Mouse (Mus musculus) heart, embryonic 14.5 days (tissue): ENCODE data around the gene Usp29. TPM values are rescaled to one million over a fixed set of nuclear protein-coding genes. Genes with fewer than 3 reads are reported as not detected.

ENCODE experiments used
- ATAC-seq: fragments of 200-750 bp; cut with Nextera tagmentation; 2 replicates; pipeline ENCODE4 v1.8.0; 2017; ENCODE audit warnings: low read depth, moderate TSS enrichment; ENCODE audit not compliant: insufficient number of reproducible peaks, insufficient read depth, low FRiP score
- H3K27ac ChIP-seq, 2 experiments: fragments of 200-500 bp in 1 of 2; fragments of 300-500 bp in 1 of 2; sonication (generic) in 1 of 2; replicated peaks in 1 of 2; 2 replicates each; pipeline ENCODE4 v1.5.1; 2012 to 2014; ENCODE audit warnings: low read depth in 2 of 2, low read length in 2 of 2, control low read depth in 1 of 2, mild to moderate bottlenecking in 1 of 2, mixed read lengths in 1 of 2; ENCODE audit not compliant: control insufficient read depth in 1 of 2, insufficient read depth in 1 of 2
- H3K27me3 ChIP-seq: fragments of 300-500 bp; sonication (generic); 2 replicates; pipeline ENCODE4 v1.6.1; 2014; ENCODE audit warnings: mild to moderate bottlenecking, low read length, control low read depth; ENCODE audit not compliant: control insufficient read depth, insufficient read depth
- H3K36me3 ChIP-seq: fragments of 300-500 bp; sonication (generic); 2 replicates; pipeline ENCODE4 v1.6.1; 2014; ENCODE audit warnings: mild to moderate bottlenecking, control low read depth, low read length, mixed read lengths; ENCODE audit not compliant: control insufficient read depth, insufficient read depth
- H3K4me1 ChIP-seq, 2 experiments: fragments of 200-500 bp in 1 of 2; fragments of 300-500 bp in 1 of 2; sonication (generic) in 1 of 2; 2 replicates each; pipeline ENCODE4 v1.6.1; 2012 to 2014; ENCODE audit warnings: low read length in 2 of 2, control low read depth in 1 of 2, mixed read lengths in 1 of 2; ENCODE audit not compliant: control insufficient read depth in 2 of 2, insufficient read depth in 2 of 2
- H3K4me2 ChIP-seq: fragments of 300-500 bp; sonication (generic); 2 replicates; pipeline ENCODE4 v1.6.1; 2014; ENCODE audit warnings: mild to moderate bottlenecking, low read length
- H3K4me3 ChIP-seq, 2 experiments: fragments of 200-500 bp in 1 of 2; fragments of 300-500 bp in 1 of 2; sonication (generic) in 1 of 2; 2 replicates each; pipeline ENCODE4 v1.5.1; 2012 to 2014; ENCODE audit warnings: low read length in 2 of 2, mild to moderate bottlenecking in 2 of 2, control low read depth in 1 of 2, low read depth in 1 of 2, moderate library complexity in 1 of 2; ENCODE audit not compliant: control insufficient read depth in 1 of 2, insufficient read depth in 1 of 2
- H3K9ac ChIP-seq: fragments of 300-500 bp; sonication (generic); 2 replicates; pipeline ENCODE4 v1.6.1; 2014; ENCODE audit warnings: mild to moderate bottlenecking, low read length
- H3K9me3 ChIP-seq: fragments of 300-500 bp; sonication (generic); 2 replicates; pipeline ENCODE4 v1.6.1; 2016; ENCODE audit warnings: low read length, control low read depth; ENCODE audit not compliant: control insufficient read depth
- WGBS: fragments of 180-500 bp; shearing (Covaris S2); extraction: QIAGEN DNeasy Blood & Tissue Kit; methylation state at CpG from one replicate; pipeline ENCODE4 v1.1.7; 2014; 5-methylcytosine and 5-hydroxymethylcytosine counted together
- polyA plus RNA-seq: library from polyadenylated mRNA; unstranded; fragments of >200 nt; fragmentation: Nextera tagmentation; extraction: Ambion mirVana; gene quantifications from 2 replicates; pipeline ENCODE4 v1.2.1, GENCODE M21; 2014

Gene Usp29
- polyA plus RNA-seq, 1 experiment from 2014 or later = 7.7 TPM

DNA sequence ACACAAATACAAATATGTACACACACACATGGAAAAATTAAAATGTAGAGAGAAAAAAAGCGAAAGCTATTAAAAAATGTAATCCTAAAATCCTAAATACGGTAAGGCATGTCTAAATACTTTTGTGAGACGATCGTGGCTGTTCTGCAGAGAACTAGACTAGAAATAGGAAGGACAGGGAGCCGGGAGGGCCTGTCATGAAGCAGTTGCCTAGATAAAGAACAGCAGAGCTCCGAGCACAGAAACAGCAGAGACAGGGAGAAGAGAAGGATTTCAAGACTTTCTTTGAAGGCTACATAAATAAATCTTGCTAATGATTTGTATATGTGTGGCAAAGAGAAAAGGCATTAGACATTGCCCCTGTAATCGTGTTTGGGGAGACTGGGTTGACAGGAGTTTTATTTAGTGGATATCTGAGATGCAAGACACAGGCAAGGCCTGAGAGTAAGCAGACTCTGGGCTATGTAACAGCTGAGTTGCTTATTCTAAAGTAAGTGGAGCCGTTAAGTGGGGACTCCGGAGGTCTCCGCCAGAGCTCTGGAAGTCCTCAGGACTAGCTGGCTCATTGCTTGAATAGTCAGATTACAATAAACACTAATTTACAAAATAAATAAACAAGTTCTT is 14.0 kb downstream of the Usp29 start:
- Histone ChIP-seq H3K4me2 (peak overlapping the region; percentile 17; the same call in 1 of the 2 replicates), H3K9ac (no peak overlapping the region), H3K27me3 (no peaks in the 10 kb centered on the region), H3K9me3 (no peaks in the 10 kb centered on the region), H3K27ac (peak overlapping the region; percentile 42 to 59), H3K36me3 (no peaks in the 10 kb centered on the region), H3K4me1 (peaks cover 0 to 9% of the 10 kb centered on the region in 2 experiments; a peak in 3 of 4 replicates), H3K4me3 (no peak overlapping the region)
- ATAC-seq = no peak
- WGBS = 26% methylated on average over 10 of the region's 10 CpGs

DNA sequence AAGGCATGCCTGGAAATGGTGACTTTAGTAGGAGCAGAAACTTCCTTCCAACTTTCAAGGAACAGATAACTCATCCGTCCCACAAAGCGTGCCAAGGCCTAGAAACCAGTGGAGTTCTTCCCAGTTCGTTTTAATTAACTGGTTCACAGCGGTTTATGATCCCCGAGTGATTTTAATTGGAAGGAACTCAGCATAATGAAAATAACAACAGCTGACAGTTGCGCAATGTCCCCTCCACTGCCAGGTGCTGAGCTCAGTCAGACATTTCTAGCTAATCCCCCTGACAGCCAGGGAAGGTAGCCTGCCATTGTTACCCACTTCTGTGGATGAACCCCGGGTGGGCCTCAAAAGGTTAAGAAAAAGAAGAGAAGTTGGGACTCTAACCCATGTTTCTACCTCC is 18.8 kb downstream of the Usp29 start:
- no peak for ATAC-seq
- H3K9me3 ChIP-seq = no peaks in the 10 kb centered on the region
- no peak overlapping the region for H3K27ac ChIP-seq
- no peak overlapping the region for H3K4me3 ChIP-seq
- H3K4me2 ChIP-seq = no peak overlapping the region
- H3K9ac ChIP-seq = no peak overlapping the region
- H3K36me3 ChIP-seq = no peaks in the 10 kb centered on the region
- H3K4me1 ChIP-seq = peaks cover 0 to 2% of the 10 kb centered on the region in 2 experiments; a peak in 1 of 4 replicates
- 72% methylated on average over 7 of the region's 7 CpGs for WGBS
- no peaks in the 10 kb centered on the region for H3K27me3 ChIP-seq

DNA sequence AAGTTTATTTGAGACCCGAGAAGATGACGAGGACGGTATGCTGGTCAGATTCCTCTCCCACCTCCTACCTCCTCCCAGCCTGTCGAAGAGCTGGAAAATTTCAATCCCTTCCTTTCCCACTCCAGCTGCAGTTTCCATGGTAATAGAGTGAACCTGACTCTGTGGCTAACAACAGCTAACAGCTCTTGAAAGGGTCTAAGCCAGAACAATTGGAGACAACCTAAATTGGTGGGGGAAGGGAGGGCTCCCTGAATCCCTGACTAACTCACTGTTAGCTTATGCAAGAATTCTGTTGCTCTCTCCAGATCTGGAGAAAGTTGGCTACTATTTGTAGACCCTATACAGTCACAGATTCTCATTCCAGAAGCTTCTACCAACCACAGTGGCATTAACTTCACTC is 23.1 kb downstream of the Usp29 start:
- no peak overlapping the region for H3K9ac ChIP-seq
- no peak for ATAC-seq

DNA sequence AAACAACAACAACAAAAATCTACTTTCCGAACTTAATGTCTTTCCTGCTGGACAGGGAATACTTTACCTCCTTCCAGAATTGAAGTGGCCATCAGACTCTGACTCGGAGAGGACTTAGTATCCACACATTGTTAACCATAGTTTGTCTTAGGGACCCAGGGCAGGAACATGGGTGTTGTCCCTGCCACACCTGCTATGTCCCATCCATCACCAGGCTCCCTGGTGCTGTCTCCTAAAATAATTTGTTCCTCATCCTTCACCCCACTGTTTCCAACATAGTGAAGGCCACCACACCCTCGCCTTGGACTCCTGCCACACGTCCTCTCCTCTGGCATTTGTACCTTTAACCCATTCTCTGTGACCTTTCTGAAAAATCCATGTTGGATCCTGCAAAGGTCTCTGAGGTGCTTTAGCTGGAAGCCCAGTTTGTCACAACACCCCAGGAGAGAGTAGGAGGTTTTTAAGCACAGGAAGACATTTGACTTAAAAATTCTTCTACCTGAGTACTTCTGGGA is 26.5 kb downstream of the Usp29 start:
- no peak overlapping the region for H3K4me3 ChIP-seq
- no peak for ATAC-seq

More for the DNA sequence above, 23.1 kb downstream of the Usp29 start:
- Histone ChIP-seq H3K9me3 (no peaks in the 10 kb centered on the region), H3K36me3 (no peaks in the 10 kb centered on the region), H3K27me3 (no peaks in the 10 kb centered on the region), H3K4me3 (no peak overlapping the region), H3K4me1 (peaks cover 0 to 2% of the 10 kb centered on the region in 2 experiments; a peak in 1 of 4 replicates), H3K27ac (no peak overlapping the region), H3K4me2 (no peak overlapping the region)
- 17% methylated on average over 4 of the region's 4 CpGs for WGBS

DNA sequence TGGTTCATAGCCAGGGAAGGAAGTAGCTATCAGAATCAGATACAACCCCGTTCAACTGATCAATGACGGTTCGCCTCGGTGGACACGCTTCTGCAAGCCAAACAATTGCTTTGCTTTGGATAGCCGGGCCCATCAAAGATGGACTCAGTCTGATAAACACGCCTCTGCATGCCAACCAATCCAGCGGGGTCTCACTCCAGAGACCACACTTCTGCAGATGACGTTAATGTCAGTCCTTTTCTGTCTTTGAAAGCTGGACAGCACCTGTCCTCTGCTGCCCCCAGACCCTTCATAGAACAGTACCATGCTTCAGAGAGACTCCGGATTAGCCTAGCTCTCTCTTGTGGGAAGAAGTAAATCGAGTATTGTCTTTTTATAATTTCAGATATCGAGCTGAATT is 29.3 kb downstream of the Usp29 start:
- WGBS = 71% methylated on average over 12 of the region's 12 CpGs
- Histone ChIP-seq H3K4me3 (no peak overlapping the region), H3K4me2 (no peak overlapping the region), H3K36me3 (no peaks in the 10 kb centered on the region), H3K27ac (no peak overlapping the region), H3K27me3 (no peaks in the 10 kb centered on the region), H3K4me1 (no peaks in the 10 kb centered on the region), H3K9ac (no peak overlapping the region), H3K9me3 (no peaks in the 10 kb centered on the region)
- no peak for ATAC-seq

More for the DNA sequence above, 26.5 kb downstream of the Usp29 start:
- no peaks in the 10 kb centered on the region for H3K4me1 ChIP-seq
- no peak overlapping the region for H3K4me2 ChIP-seq
- WGBS = 77% methylated on average over 4 of the region's 4 CpGs
- H3K27me3 ChIP-seq = no peaks in the 10 kb centered on the region
- H3K36me3 ChIP-seq = no peaks in the 10 kb centered on the region
- H3K9me3 ChIP-seq = no peaks in the 10 kb centered on the region
- no peak overlapping the region for H3K27ac ChIP-seq
- no peak overlapping the region for H3K9ac ChIP-seq

DNA sequence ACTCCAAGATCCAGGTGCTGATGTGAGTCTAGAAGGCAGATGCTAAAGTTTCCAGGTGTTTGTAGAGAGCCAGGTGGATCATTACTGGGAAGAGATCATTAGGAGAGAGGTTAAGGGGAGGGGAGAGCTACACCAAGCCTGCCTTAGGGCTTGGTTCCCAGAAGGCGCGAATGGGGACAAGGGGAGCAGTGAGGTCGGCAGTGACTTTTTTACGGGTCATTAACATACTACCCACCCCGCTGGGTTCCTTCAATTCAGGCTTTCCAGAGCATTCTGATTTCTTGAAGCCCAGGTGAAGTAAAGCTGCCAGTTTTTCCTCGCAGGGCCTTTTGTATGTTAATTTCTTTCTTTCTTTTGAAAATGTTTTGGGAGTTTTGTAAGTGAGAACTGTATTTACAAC is 29.8 kb downstream of the Usp29 start:
- no peaks in the 10 kb centered on the region for H3K27me3 ChIP-seq
- H3K9me3 ChIP-seq = no peaks in the 10 kb centered on the region
- no peak for ATAC-seq
- no peak overlapping the region for H3K4me3 ChIP-seq
- H3K36me3 ChIP-seq = no peaks in the 10 kb centered on the region
- 63% methylated on average over 6 of the region's 6 CpGs for WGBS
- peaks cover under 1 to 2% of the 10 kb centered on the region in 2 experiments; a peak in 3 of 4 replicates for H3K4me1 ChIP-seq
- no peak overlapping the region for H3K4me2 ChIP-seq
- no peak overlapping the region for H3K27ac ChIP-seq
- H3K9ac ChIP-seq = no peak overlapping the region

DNA sequence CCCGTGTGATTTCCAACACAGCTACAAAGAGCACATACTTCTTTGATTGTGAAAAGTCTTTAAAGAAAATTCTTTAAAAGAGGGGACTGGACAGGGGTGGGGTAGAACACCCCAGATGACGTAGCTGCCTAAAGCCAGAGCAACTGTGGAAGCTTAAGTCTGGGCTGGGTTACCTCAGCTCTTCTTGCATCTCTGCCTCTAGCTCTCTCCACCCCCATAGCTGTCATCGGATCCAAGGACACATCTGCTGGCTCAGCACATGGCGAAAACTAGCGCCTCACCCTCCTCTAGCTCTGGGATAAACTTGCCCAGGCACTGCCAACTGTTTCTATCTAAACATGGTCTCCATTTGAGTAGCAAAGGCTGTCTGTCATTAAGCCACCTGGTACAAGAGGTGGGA is 34.9 kb downstream of the Usp29 start:
- H3K4me3 ChIP-seq = no peak overlapping the region
- WGBS = 25% methylated on average over 5 of the region's 5 CpGs
- ATAC-seq = no peak
- H3K9me3 ChIP-seq = no peaks in the 10 kb centered on the region
- H3K27me3 ChIP-seq = no peaks in the 10 kb centered on the region
- H3K4me2 ChIP-seq = no peak overlapping the region
- no peak overlapping the region for H3K9ac ChIP-seq
- peaks cover 9 to 13% of the 10 kb centered on the region in 2 experiments for H3K4me1 ChIP-seq
- no peaks in the 10 kb centered on the region for H3K36me3 ChIP-seq
- H3K27ac ChIP-seq = 0 out of 4 replicates have a peak overlapping the region, but pooled peaks have one; percentile 1 to 27
